Mouse (Mus musculus) ES-Bruce4 (cell line): ENCODE results near the gene Pcnt. TPM values are rescaled to one million over a fixed set of nuclear protein-coding genes. Genes with fewer than 3 reads are reported as not detected.

ENCODE experiments used
- H3K27ac ChIP-seq: 2 replicates; pipeline ENCODE4 v1.5.1; 2012; ENCODE audit warnings: low read length, inconsistent platforms; ENCODE audit not compliant: insufficient read depth
- H3K27me3 ChIP-seq: 2 replicates; pipeline ENCODE4 v1.6.1; 2012; ENCODE audit warnings: mild to moderate bottlenecking, low read length, inconsistent platforms; ENCODE audit not compliant: control insufficient read depth, poor library complexity, insufficient read depth, severe bottlenecking
- H3K36me3 ChIP-seq: 2 replicates; pipeline ENCODE4 v1.6.1; 2012; ENCODE audit warnings: inconsistent platforms, mild to moderate bottlenecking, low read length, moderate library complexity; ENCODE audit not compliant: control insufficient read depth, poor library complexity, insufficient read depth, severe bottlenecking
- H3K4me1 ChIP-seq: one replicate; pipeline ENCODE4 v1.8.1; 2011; ENCODE audit warnings: low read length; ENCODE audit not compliant: control insufficient read depth, insufficient read depth
- H3K4me3 ChIP-seq: 2 replicates; pipeline ENCODE4 v1.5.1; 2011; ENCODE audit warnings: low read depth, mild to moderate bottlenecking, low read length
- H3K9ac ChIP-seq: 2 replicates; pipeline ENCODE4 v1.6.1; 2012; ENCODE audit warnings: low read depth, mild to moderate bottlenecking, inconsistent platforms; ENCODE audit not compliant: poor library complexity, severe bottlenecking
- H3K9me3 ChIP-seq: replicated peaks from 2 replicates; pipeline ENCODE4 v1.6.1; 2012; ENCODE audit warnings: mild to moderate bottlenecking, low read length, inconsistent platforms; ENCODE audit not compliant: control insufficient read depth, poor library complexity, insufficient read depth, severe bottlenecking
- CTCF ChIP-seq: IDR thresholded peaks from one replicate; pipeline ENCODE4 v1.8.1; 2011; ENCODE audit warnings: low read depth, low read length
- EP300 ChIP-seq: IDR thresholded peaks from 2 replicates; pipeline ENCODE4 v1.6.1; 2011; ENCODE audit warnings: low read depth, low read length; ENCODE audit not compliant: insufficient read depth
- POLR2A ChIP-seq: IDR thresholded peaks from one replicate; pipeline ENCODE4 v1.8.1; 2011; ENCODE audit warnings: low read length; ENCODE audit not compliant: insufficient read depth
- polyA plus RNA-seq: library from polyadenylated mRNA; stranded (reverse); fragments of >200 nt; gene quantifications from 2 replicates; pipeline ENCODE4 v1.2.4, GENCODE M21; 2011; ENCODE audit warnings: low read depth; ENCODE audit not compliant: missing spikeins, insufficient read depth, insufficient read length

Gene Pcnt
- polyA plus RNA-seq, 1 experiment: 42.2 TPM

- H3K27ac ChIP-seq: no peak within 1 kb of the TSS
- 0 out of 2 replicates have a peak, but pooled peaks cover 2% of the 10 kb centered on the region for H3K36me3 ChIP-seq
- peak within 1 kb of the TSS; percentile 95 for H3K4me3 ChIP-seq
- H3K9ac ChIP-seq: peak within 1 kb of the TSS; percentile 84
- no peaks in the 10 kb centered on the region for H3K9me3 ChIP-seq
- H3K4me1 ChIP-seq: peaks cover 2% of the 10 kb centered on the region
- H3K27me3 ChIP-seq: no peaks in the 10 kb centered on the region
- TF ChIP-seq EP300 (no peak), CTCF (no peak), POLR2A (peak; percentile 11)
Observed at GRCm38 (mm10) chr10:76344711-76345539, 97.7 kb downstream of the Pcnt start, which contains the start of gene Dip2a. Dip2a (minus strand) TSS chr10:76345291.

- TF ChIP-seq CTCF (no peak), POLR2A (no peak), EP300 (no peak)
- no peak overlapping the region for H3K4me3 ChIP-seq
- no peaks in the 10 kb centered on the region for H3K4me1 ChIP-seq
- no peaks in the 10 kb centered on the region for H3K27me3 ChIP-seq
- no peak overlapping the region for H3K27ac ChIP-seq
- H3K9ac ChIP-seq: no peak overlapping the region
- no peaks in the 10 kb centered on the region for H3K36me3 ChIP-seq
- H3K9me3 ChIP-seq: no peaks in the 10 kb centered on the region
Observed at GRCm38 (mm10) chr10:76334350-76334749, 108.2 kb downstream of the Pcnt start.

GRCm38 (mm10) chr10:76332040-76332439 is 110.5 kb downstream of the Pcnt start:
- Histone ChIP-seq H3K4me3 (no peak overlapping the region), H3K27me3 (no peaks in the 10 kb centered on the region), H3K9me3 (no peaks in the 10 kb centered on the region), H3K9ac (no peak overlapping the region), H3K36me3 (no peaks in the 10 kb centered on the region), H3K4me1 (no peaks in the 10 kb centered on the region), H3K27ac (no peak overlapping the region)
- no peak for TF ChIP-seq POLR2A
- no peak for TF ChIP-seq CTCF
- TF ChIP-seq EP300: no peak

- no peak overlapping the region for H3K27ac ChIP-seq
- TF ChIP-seq CTCF: no peak
- no peak for TF ChIP-seq POLR2A
- no peak for TF ChIP-seq EP300
- no peak overlapping the region for H3K9ac ChIP-seq
- H3K9me3 ChIP-seq: no peaks in the 10 kb centered on the region
- H3K36me3 ChIP-seq: no peaks in the 10 kb centered on the region
- no peaks in the 10 kb centered on the region for H3K4me1 ChIP-seq
- H3K27me3 ChIP-seq: no peaks in the 10 kb centered on the region
- no peak overlapping the region for H3K4me3 ChIP-seq
Observed at GRCm38 (mm10) chr10:76329093-76329492, 113.5 kb downstream of the Pcnt start.

- no peak overlapping the region for H3K4me3 ChIP-seq
- H3K9me3 ChIP-seq: no peaks in the 10 kb centered on the region
- TF ChIP-seq CTCF (no peak), EP300 (no peak), POLR2A (no peak)
- no peak overlapping the region for H3K27ac ChIP-seq
- no peaks in the 10 kb centered on the region for H3K4me1 ChIP-seq
- H3K27me3 ChIP-seq: no peaks in the 10 kb centered on the region
- H3K36me3 ChIP-seq: no peaks in the 10 kb centered on the region
- H3K9ac ChIP-seq: no peak overlapping the region
Observed at GRCm38 (mm10) chr10:76328574-76328973, 114.0 kb downstream of the Pcnt start.

GRCm38 (mm10) chr10:76326304-76327006 is 116.1 kb downstream of the Pcnt start:
- no peak overlapping the region for H3K27ac ChIP-seq
- no peaks in the 10 kb centered on the region for H3K9me3 ChIP-seq
- no peaks in the 10 kb centered on the region for H3K27me3 ChIP-seq
- TF ChIP-seq POLR2A (no peak), EP300 (no peak), CTCF (peak; percentile 58)
- no peaks in the 10 kb centered on the region for H3K36me3 ChIP-seq
- no peaks in the 10 kb centered on the region for H3K4me1 ChIP-seq
- no peak overlapping the region for H3K4me3 ChIP-seq
- no peak overlapping the region for H3K9ac ChIP-seq
